Mouse (Mus musculus) left cerebral cortex, adult 2 months (tissue): ENCODE data around the gene Fer1l4. TPM values are rescaled to one million over a fixed set of nuclear protein-coding genes. Genes with fewer than 3 reads are reported as not detected.

ENCODE experiments used
- DNase-seq, 2 experiments: peaks; one replicate each; pipeline ENCODE4 v3.0.0; 2021 to 2022; ENCODE audit warnings: low spot score in 2 of 2, mixed read lengths in 1 of 2; ENCODE audit errors: extremely low spot score in 1 of 2
- H3K27ac ChIP-seq: fragments of 200-600 bp; 2 replicates; pipeline ENCODE4 v1.8.1; 2022
- H3K4me3 ChIP-seq: fragments of 200-600 bp; 2 replicates; pipeline ENCODE4 v1.8.1; 2022
- CTCF ChIP-seq: fragments of 200-600 bp; IDR thresholded peaks from 2 replicates; pipeline ENCODE4 v1.8.1; 2022; ENCODE audit warnings: antibody characterized with exemption, mild to moderate bottlenecking, moderate library complexity
- intact Hi-C: fragments of 180-260 bp; cut with DNase I; formaldehyde crosslinking; loops from one replicate; pipeline ENCODE4 v1.15.1; 2025
- long read RNA-seq, 2 experiments: library from polyadenylated mRNA; stranded (forward); transcript quantifications; one replicate each; pipeline ENCODE4 v2.0.0; 2021; ENCODE audit warnings: borderline mapping rate in 2 of 2
- total RNA-seq, 2 experiments: library from RNA; stranded (reverse); gene quantifications; 2 replicates each; pipeline ENCODE4 v1.2.3; 2021

The Fer1l4 gene
- not detected for total RNA-seq
- long read RNA-seq, experiment 1, result 0 reads
- long read RNA-seq, experiment 2, result 0 reads

- intact Hi-C loops, result no loop called here
- H3K4me3 ChIP-seq, result no peak within 1 kb of the TSS
- no peak within 1 kb of the TSS for H3K27ac ChIP-seq
- TF ChIP-seq CTCF, result no peak
- DNase-seq, result no peak
Measured at GRCm38 (mm10) chr2:156052816-156053215, at the start of gene Fer1l4. TSS of gene Fer1l4 (minus strand) at chr2:156052947.

GRCm38 (mm10) chr2:156091926-156092325 lies 39.2 kb upstream of the Fer1l4 start:
- H3K4me3 ChIP-seq, result no peak overlapping the region
- no peak overlapping the region for H3K27ac ChIP-seq
- TF ChIP-seq CTCF, result no peak
- intact Hi-C loops, result no loop called here
- no peak for DNase-seq

- intact Hi-C loops, result no loop called here
- peak overlapping the region; percentile 30; the same call in 1 of the 2 replicates for H3K27ac ChIP-seq
- no peak for DNase-seq
- no peak overlapping the region for H3K4me3 ChIP-seq
- TF ChIP-seq CTCF, result no peak
Measured at GRCm38 (mm10) chr2:156089799-156090198, 37.1 kb upstream of the Fer1l4 start.

- TF ChIP-seq CTCF, result no peak
Measured at GRCm38 (mm10) chr2:156087391-156088110, 34.8 kb upstream of the Fer1l4 start.

GRCm38 (mm10) chr2:156084541-156084940 lies 31.8 kb upstream of the Fer1l4 start:
- H3K4me3 ChIP-seq, result no peak overlapping the region
- no peak for TF ChIP-seq CTCF
- H3K27ac ChIP-seq, result no peak overlapping the region
- DNase-seq, result no peak
- intact Hi-C loops, result no loop called here

More at GRCm38 (mm10) chr2:156087391-156088110, 34.8 kb upstream of the Fer1l4 start:
- H3K4me3 ChIP-seq, result no peak overlapping the region
- intact Hi-C loops, result no loop called here
- DNase-seq, result no peak
- H3K27ac ChIP-seq, result no peak overlapping the region

- Histone ChIP-seq H3K27ac (no peak overlapping the region), H3K4me3 (no peak overlapping the region)
- intact Hi-C loops, result no loop called here
- DNase-seq, result no peak
- TF ChIP-seq CTCF, result no peak
Measured at GRCm38 (mm10) chr2:156080391-156080790, 27.6 kb upstream of the Fer1l4 start.

GRCm38 (mm10) chr2:156079674-156080073 lies 26.9 kb upstream of the Fer1l4 start:
- TF ChIP-seq CTCF, result no peak
- H3K27ac ChIP-seq, result no peak overlapping the region
- intact Hi-C loops, result no loop called here

GRCm38 (mm10) chr2:156079183-156079560 lies 26.4 kb upstream of the Fer1l4 start:
- no peak overlapping the region for H3K4me3 ChIP-seq
- intact Hi-C loops, result no loop called here
- no peak overlapping the region for H3K27ac ChIP-seq
- no peak for TF ChIP-seq CTCF
- DNase-seq, result no peak

More at GRCm38 (mm10) chr2:156079674-156080073, 26.9 kb upstream of the Fer1l4 start:
- DNase-seq, result no peak
- no peak overlapping the region for H3K4me3 ChIP-seq

GRCm38 (mm10) chr2:156078421-156079182 lies 25.9 kb upstream of the Fer1l4 start:
- no peak for TF ChIP-seq CTCF
- Histone ChIP-seq H3K27ac (no peak overlapping the region), H3K4me3 (no peak overlapping the region)
- intact Hi-C loops, result no loop called here
- DNase-seq, result no peak

- no peak for DNase-seq
- Histone ChIP-seq H3K27ac (no peak overlapping the region), H3K4me3 (no peak overlapping the region)
- intact Hi-C loops, result no loop called here
- no peak for TF ChIP-seq CTCF
Measured at GRCm38 (mm10) chr2:156077461-156077860, 24.7 kb upstream of the Fer1l4 start.

- H3K27ac ChIP-seq, result no peak overlapping the region
- intact Hi-C loops, result no loop called here
- no peak overlapping the region for H3K4me3 ChIP-seq
- DNase-seq, result no peak
- TF ChIP-seq CTCF, result no peak
Measured at GRCm38 (mm10) chr2:156073725-156074124, 21.0 kb upstream of the Fer1l4 start.

- DNase-seq, result no peak
- H3K27ac ChIP-seq, result no peak overlapping the region
- no peak for TF ChIP-seq CTCF
- intact Hi-C loops, result no loop called here
- H3K4me3 ChIP-seq, result no peak overlapping the region
Measured at GRCm38 (mm10) chr2:156071236-156071635, 18.5 kb upstream of the Fer1l4 start.
